Mouse (Mus musculus): ENCODE results near the gene Asphd2. TPM values are rescaled to one million over a fixed set of nuclear protein-coding genes. Genes with fewer than 3 reads are reported as not detected.
"Not testable (repeated sequence)": the region's sequence is repeated elsewhere in the genome, so short reads cannot be mapped to it uniquely, and the experiment has no call there.

Asphd2 gene
- total and polyA plus RNA-seq, 2 experiments from 2014 or later, result 118 to 164 TPM

- Histone ChIP-seq H3K4me3 (ENCODE audit: low read length) (no peak overlapping the region), H3K4me1 (ENCODE audit: insufficient read depth, low read length) (no peaks in the 10 kb centered on the region), H3K9me3 (ENCODE audit: low read length) (no peaks in the 10 kb centered on the region), H3K36me3 (ENCODE audit: insufficient read depth, low read length) (peaks cover 12% of the 10 kb centered on the region), H3K27me3 (ENCODE audit: insufficient read depth, low read length) (no peaks in the 10 kb centered on the region), H3K4me2 (ENCODE audit: low read depth, low read length) (no peak overlapping the region), H3K27ac (no peak overlapping the region), H3K9ac (replicated peaks; ENCODE audit: low read length) (no peak overlapping the region)
- peak; percentile 93 for TF ChIP-seq CTCF (IDR thresholded peaks at IDR 0.05; ENCODE audit: low read depth)
- DNase-seq (ENCODE audit: low spot score) (peak; percentile 87), ATAC-seq (peak; percentile 59)
- 31% methylated on average over 2 of the region's 2 CpGs for WGBS
Measured at GRCm38 (mm10) chr5:112427283-112427682, 32.6 kb upstream of the Asphd2 start.

- no peak overlapping the region for H3K9ac ChIP-seq (replicated peaks; ENCODE audit: low read length)
- no peak for TF ChIP-seq CTCF (IDR thresholded peaks at IDR 0.05; ENCODE audit: low read depth)
- ATAC-seq (no peak), DNase-seq (ENCODE audit: low spot score) (no peak)
- no peak overlapping the region for H3K4me2 ChIP-seq (ENCODE audit: low read depth, low read length)
- 91% methylated on average over 7 of the region's 7 CpGs for WGBS
- H3K9me3 ChIP-seq (ENCODE audit: low read length), result no peaks in the 10 kb centered on the region
- H3K36me3 ChIP-seq (ENCODE audit: insufficient read depth, low read length), result peaks cover 17% of the 10 kb centered on the region
- H3K27ac ChIP-seq, result no peak overlapping the region
- no peaks in the 10 kb centered on the region for H3K27me3 ChIP-seq (ENCODE audit: insufficient read depth, low read length)
- no peak overlapping the region for H3K4me3 ChIP-seq (ENCODE audit: low read length)
- H3K4me1 ChIP-seq (ENCODE audit: insufficient read depth, low read length), result no peaks in the 10 kb centered on the region
Measured at GRCm38 (mm10) chr5:112426635-112427034, 32.0 kb upstream of the Asphd2 start.

- H3K27ac ChIP-seq, result no peak overlapping the region
- peaks cover 15% of the 10 kb centered on the region for H3K36me3 ChIP-seq (ENCODE audit: insufficient read depth, low read length)
- H3K27me3 ChIP-seq (ENCODE audit: insufficient read depth, low read length), result no peaks in the 10 kb centered on the region
- no peak for TF ChIP-seq CTCF (IDR thresholded peaks at IDR 0.05; ENCODE audit: low read depth)
- H3K4me1 ChIP-seq (ENCODE audit: insufficient read depth, low read length), result peaks cover 7% of the 10 kb centered on the region; the same call in 1 of the 2 replicates
- no peak overlapping the region for H3K4me2 ChIP-seq (ENCODE audit: low read depth, low read length)
- WGBS, result 33% methylated on average over 12 of the region's 12 CpGs
- no peaks in the 10 kb centered on the region for H3K9me3 ChIP-seq (ENCODE audit: low read length)
- peak; percentile 52 for DNase-seq (ENCODE audit: low spot score)
- H3K9ac ChIP-seq (replicated peaks; ENCODE audit: low read length), result no peak overlapping the region
- no peak overlapping the region for H3K4me3 ChIP-seq (ENCODE audit: low read length)
- no peak for ATAC-seq
Measured at GRCm38 (mm10) chr5:112419535-112419934, 24.9 kb upstream of the Asphd2 start.

GRCm38 (mm10) chr5:112418023-112418422 is 23.4 kb upstream of the Asphd2 start:
- Histone ChIP-seq H3K4me2 (ENCODE audit: low read depth, low read length) (no peak overlapping the region), H3K4me1 (ENCODE audit: insufficient read depth, low read length) (peaks cover 7% of the 10 kb centered on the region; the same call in 1 of the 2 replicates), H3K9ac (replicated peaks; ENCODE audit: low read length) (no peak overlapping the region), H3K9me3 (ENCODE audit: low read length) (no peaks in the 10 kb centered on the region), H3K27me3 (ENCODE audit: insufficient read depth, low read length) (no peaks in the 10 kb centered on the region), H3K36me3 (ENCODE audit: insufficient read depth, low read length) (peaks cover 15% of the 10 kb centered on the region), H3K4me3 (ENCODE audit: low read length) (no peak overlapping the region), H3K27ac (peak overlapping the region; percentile 51; the same call in 1 of the 2 replicates)
- no peak for TF ChIP-seq CTCF (IDR thresholded peaks at IDR 0.05; ENCODE audit: low read depth)
- ATAC-seq (no peak), DNase-seq (ENCODE audit: low spot score) (peak; percentile 55)
- 43% methylated on average over 4 of the region's 4 CpGs for WGBS

- H3K27ac ChIP-seq, result peak overlapping the region; percentile 41; the same call in 1 of the 2 replicates
- WGBS, result 21% methylated on average over 5 of the region's 5 CpGs
- H3K4me1 ChIP-seq (ENCODE audit: insufficient read depth, low read length), result peaks cover 13% of the 10 kb centered on the region
- peak; percentile 72 for DNase-seq (ENCODE audit: low spot score)
- ATAC-seq, result peak; percentile 70
- no peak overlapping the region for H3K4me3 ChIP-seq (ENCODE audit: low read length)
- H3K9ac ChIP-seq (replicated peaks; ENCODE audit: low read length), result no peak overlapping the region
- H3K4me2 ChIP-seq (ENCODE audit: low read depth, low read length), result no peak overlapping the region
- no peaks in the 10 kb centered on the region for H3K27me3 ChIP-seq (ENCODE audit: insufficient read depth, low read length)
- peaks cover 10% of the 10 kb centered on the region; the same call in 1 of the 2 replicates for H3K36me3 ChIP-seq (ENCODE audit: insufficient read depth, low read length)
- H3K9me3 ChIP-seq (ENCODE audit: low read length), result no peaks in the 10 kb centered on the region
- no peak for TF ChIP-seq CTCF (IDR thresholded peaks at IDR 0.05; ENCODE audit: low read depth)
Measured at GRCm38 (mm10) chr5:112416673-112417072, 22.0 kb upstream of the Asphd2 start.

GRCm38 (mm10) chr5:112412781-112413180 is 18.1 kb upstream of the Asphd2 start:
- not testable (repeated sequence) for DNase-seq (ENCODE audit: low spot score); H3K36me3 ChIP-seq (ENCODE audit: insufficient read depth, low read length); H3K4me2 ChIP-seq (ENCODE audit: low read depth, low read length); H3K9me3 ChIP-seq (ENCODE audit: low read length); ATAC-seq; H3K27me3 ChIP-seq (ENCODE audit: insufficient read depth, low read length); H3K9ac ChIP-seq (replicated peaks; ENCODE audit: low read length); H3K27ac ChIP-seq; H3K4me3 ChIP-seq (ENCODE audit: low read length)
- WGBS, result 87% methylated on average over 4 of the region's 4 CpGs
- H3K4me1 ChIP-seq (ENCODE audit: insufficient read depth, low read length), result peaks cover 28% of the 10 kb centered on the region

- Histone ChIP-seq H3K9ac (replicated peaks; ENCODE audit: low read length) (no peak overlapping the region), H3K9me3 (ENCODE audit: low read length) (no peaks in the 10 kb centered on the region), H3K4me2 (ENCODE audit: low read depth, low read length) (peak overlapping the region; percentile 35), H3K4me1 (ENCODE audit: insufficient read depth, low read length) (peaks cover 25% of the 10 kb centered on the region), H3K36me3 (ENCODE audit: insufficient read depth, low read length) (no peaks in the 10 kb centered on the region), H3K27me3 (ENCODE audit: insufficient read depth, low read length) (no peaks in the 10 kb centered on the region), H3K4me3 (ENCODE audit: low read length) (no peak overlapping the region), H3K27ac (peak overlapping the region; percentile 58; the same call in 1 of the 2 replicates)
- ATAC-seq (peak; percentile 60; the same call in 1 of the 2 replicates), DNase-seq (ENCODE audit: low spot score) (peak; percentile 79)
- WGBS, result 14% methylated on average over 19 of the region's 19 CpGs
- no peak for TF ChIP-seq CTCF (IDR thresholded peaks at IDR 0.05; ENCODE audit: low read depth)
Measured at GRCm38 (mm10) chr5:112411514-112412335, 17.1 kb upstream of the Asphd2 start.

Data from hindbrain, postnatal 0 days (tissue).